Mouse (Mus musculus) layer of hippocampus, adult 6 months (tissue): ENCODE data around the gene Tmem141. TPM values are rescaled to one million over a fixed set of nuclear protein-coding genes. Genes with fewer than 3 reads are reported as not detected.

Source experiments
- long read RNA-seq, 2 experiments: library from polyadenylated mRNA; unstranded; transcript quantifications; one replicate each; pipeline ENCODE4 v2.0.0; 2019 to 2020
- polyA plus RNA-seq: library from polyadenylated mRNA; unstranded; fragments of <200 nt; fragmentation: Nextera tagmentation; gene quantifications from 2 replicates; pipeline ENCODE4 v1.2.3, GENCODE M21; 2021

The Tmem141 gene
- polyA plus RNA-seq = 44.7 and 48.2 TPM in 2 replicates
- long read RNA-seq, experiment 1, transcript Tmem141-206 (4 exons, 975 nt) = major isoform, 21 of 42 reads
- long read RNA-seq, experiment 1, transcript Tmem141-202 (4 exons, 583 nt) = minor isoform, 8 of 42 reads
- long read RNA-seq, experiment 1, transcript Tmem141-205 (5 exons, 795 nt) = minor isoform, 9 of 42 reads
- long read RNA-seq, experiment 1, partial matches to known transcripts = 1 of 42 reads
- long read RNA-seq, experiment 1, other reads (novel, unspliced or antisense) = 3 of 42 reads
- long read RNA-seq, experiment 2, transcript Tmem141-202 (4 exons, 583 nt) = minor isoform, 5 of 20 reads
- long read RNA-seq, experiment 2, transcript Tmem141-206 (4 exons, 975 nt) = major isoform, 9 of 20 reads
- long read RNA-seq, experiment 2, partial matches to known transcripts = 1 of 20 reads
- long read RNA-seq, experiment 2, other reads (novel, unspliced or antisense) = 4 of 20 reads

DNA sequence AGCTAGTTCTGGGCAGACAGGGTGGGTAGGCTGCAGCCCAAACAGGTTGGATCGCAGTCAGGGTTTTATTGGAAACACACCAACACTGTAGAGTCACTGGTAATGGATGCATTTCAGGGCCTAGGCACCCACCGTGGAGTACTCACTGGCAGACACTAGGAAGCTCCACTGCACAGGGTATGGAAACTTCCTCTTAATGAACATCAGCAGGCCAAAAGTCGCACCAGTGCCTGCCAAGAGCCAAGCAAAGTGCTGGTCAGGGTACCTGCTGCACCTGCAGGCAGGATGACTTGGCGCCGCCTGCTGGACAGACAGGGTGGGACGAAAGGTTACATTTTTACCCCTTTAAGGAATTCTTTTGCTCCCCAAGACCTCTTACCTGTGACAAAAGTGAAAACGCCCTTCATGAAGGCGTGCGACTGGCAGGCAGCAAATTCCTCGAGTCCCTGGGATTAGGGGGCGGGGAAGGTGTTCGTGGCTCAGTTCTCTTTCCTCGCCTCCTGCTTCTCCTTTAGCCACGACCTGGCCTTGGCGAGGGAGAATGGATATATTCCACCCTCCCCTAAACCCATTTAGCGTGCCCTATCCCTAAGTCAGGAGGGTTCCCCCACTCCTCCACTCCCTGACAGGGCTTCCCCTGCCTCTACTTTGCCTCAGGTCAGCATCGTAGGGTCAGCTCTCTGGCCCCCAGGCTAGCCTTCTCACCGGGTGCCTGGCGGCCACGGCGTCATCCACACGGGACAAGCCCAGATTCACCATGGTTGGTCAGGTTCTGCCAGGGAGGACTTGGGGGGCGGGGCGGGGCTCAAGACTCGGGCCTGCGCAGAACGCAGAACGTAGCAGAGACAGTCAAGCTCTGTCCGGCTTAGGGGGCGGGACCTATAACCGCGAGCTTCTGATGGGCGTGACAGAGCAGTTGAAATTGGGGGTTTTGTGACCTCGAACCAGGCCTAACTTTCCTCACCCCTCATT is at the start of gene Tmem141:
TSS of gene Tmem141 (minus strand) at position 777 of the 972 bp plus-strand sequence.

DNA sequence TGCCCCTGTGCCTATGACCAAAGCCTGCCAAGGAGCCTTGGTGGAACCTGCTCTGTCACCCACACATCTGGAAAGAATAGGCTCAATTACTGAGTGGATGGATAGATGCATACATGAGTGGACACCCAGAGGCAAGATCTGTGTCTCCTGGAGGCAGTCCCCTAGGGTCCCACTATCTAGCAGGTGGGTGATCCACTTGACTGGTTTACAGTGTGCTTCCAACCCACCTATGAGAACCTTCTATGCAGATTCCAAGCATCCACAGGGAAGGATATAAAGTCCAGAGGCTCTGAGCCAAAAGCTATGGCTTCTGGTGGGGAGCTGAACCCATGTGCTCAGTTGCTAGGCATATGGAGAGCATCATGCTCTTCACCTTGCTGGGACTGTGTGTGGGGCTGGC is 35.8 kb upstream of the Tmem141 start, which contains the start of gene Lcn5:
TSS of gene Lcn5 (plus strand) at position 301 of the 400 bp plus-strand sequence.

DNA sequence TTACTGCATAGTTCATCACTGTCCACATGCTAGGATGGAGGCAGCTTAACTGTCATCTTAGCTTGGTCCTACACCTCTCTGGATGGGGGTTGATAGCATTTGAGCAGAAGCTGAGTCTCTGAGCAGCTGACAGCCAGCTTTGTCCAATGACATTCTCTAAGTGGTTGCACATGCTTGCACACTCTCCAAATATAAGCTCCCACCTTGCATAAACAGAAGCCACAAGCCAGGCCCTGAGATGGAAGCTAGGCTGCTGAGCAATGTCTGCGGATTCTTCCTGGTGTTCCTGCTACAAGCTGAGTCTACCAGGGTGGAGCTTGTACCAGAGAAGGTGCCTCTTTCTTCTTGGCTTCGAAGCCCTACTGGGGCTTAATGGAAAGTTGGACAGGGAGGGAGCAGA is 31.1 kb upstream of the Tmem141 start, which contains the start of gene Lcn8:
TSS of gene Lcn8 (plus strand) at position 219 of the 400 bp plus-strand sequence.

DNA sequence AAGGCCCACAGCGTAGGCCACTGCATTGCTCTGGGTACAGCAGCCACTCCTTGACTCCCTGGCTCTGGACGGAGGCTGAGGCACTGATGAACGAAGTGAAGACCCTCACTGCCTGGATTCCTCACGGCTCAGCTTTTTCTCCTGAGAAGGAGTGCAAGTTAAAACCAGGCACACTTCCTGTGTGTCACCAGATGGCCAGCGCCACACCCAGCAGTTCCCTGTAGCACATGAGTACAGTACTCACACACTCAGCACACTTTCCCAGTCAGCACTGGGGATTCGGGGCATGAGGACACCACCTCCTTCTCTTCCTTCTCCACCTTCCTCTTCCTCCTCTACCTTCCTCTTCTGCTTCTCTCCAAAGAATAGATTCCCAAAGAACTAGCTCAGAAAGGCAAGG is 6.0 kb upstream of the Tmem141 start, which contains the start of gene Fcna:
TSS of gene Fcna (minus strand) at position 220 of the 400 bp plus-strand sequence.

DNA sequence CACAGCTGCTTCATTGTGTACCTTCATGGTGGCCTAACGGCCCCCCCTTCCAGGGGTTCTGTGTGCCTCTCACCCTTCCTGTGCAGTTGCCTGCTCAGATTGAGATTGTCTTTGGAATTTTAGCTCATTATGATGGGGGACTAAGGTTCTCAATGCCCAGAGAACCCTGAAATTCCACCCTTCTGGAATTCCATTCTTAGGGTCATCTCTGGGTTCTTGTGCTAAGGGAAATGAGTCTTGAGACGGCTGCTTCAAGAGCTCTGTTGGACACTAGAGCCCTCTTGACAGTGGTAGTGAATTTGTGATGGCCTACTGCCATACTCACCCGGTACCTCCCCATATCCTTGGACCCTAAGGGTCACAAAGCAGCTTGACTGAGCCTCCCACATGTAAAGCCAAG is 4.2 kb downstream of the Tmem141 start, which contains the start of gene Ccdc183:
TSS of gene Ccdc183 (minus strand) at position 101 of the 400 bp plus-strand sequence.

DNA sequence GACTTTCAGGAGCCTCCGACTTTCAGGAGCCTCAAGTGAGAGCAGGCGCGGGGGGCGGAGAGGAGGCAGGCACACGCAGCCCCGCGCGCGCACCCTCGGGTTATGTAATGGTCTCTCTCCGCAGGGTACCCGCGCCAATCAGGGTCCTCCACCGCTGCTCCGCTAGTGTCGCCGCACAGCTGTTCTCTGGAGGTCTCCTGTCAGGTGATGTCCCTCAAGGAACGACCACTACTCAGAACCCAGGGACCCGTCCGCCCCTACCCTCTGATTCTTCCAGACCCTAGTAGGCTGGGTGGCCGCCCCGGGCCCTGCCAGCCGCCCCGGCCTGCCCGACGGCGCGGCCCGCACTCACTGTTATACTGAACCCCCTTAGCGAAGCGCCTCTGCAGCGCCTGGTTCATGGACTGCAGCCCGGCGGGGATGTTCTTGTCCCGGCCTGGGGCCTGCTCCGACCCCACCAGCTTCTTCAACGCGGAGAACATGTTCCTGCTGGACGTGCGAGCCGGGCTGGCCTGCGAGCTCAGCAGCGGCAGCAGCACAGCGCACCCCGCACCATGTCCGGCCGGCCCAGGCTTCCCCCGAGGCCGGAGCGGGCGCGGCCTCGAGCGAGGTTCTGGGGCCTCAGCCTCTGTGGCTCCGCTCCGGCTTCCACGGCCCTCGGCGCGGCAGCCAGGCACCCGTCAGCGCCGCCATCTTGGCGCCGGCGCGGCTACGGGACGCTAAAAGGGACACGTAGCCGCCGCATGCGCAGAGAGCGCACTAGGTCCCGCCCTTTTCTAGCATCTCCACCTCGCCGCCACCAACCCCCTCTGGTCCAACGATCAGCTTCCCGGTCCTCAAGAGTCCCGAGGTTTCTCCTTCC is 13.8 kb downstream of the Tmem141 start, which contains the start of gene Rabl6:
TSS of gene Rabl6 (minus strand) at position 761 of the 862 bp plus-strand sequence.

DNA sequence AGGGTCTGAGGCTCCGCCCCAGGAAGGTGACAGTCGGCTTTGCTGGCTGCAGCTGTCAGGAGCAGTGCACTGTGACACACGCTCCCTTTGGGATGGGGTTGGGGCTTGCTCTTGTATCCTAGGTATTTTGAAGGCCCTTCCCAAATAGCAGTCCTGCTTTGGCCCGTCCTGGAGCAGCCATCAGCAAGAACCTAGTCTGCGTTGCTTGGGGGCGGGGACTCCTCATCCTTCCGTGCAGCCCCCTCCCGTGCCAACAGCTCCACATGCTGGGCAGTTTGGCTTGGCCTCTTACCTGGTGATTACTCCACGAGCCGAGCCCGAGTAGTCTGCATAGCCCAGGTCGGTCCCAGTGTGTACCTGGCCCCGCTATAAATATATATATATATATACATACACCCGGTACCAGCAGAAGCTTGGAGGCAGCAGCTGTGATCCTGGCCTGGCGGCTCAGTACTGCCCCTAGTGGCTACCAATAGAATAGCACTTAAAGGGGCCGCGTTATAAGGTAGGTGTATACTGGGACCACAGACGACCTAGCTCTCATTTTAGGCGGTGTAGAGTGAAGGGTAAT is 40.4 kb downstream of the Tmem141 start, which contains the start of gene Ajm1:
TSS of gene Ajm1 (minus strand) at position 464 of the 571 bp plus-strand sequence.

DNA sequence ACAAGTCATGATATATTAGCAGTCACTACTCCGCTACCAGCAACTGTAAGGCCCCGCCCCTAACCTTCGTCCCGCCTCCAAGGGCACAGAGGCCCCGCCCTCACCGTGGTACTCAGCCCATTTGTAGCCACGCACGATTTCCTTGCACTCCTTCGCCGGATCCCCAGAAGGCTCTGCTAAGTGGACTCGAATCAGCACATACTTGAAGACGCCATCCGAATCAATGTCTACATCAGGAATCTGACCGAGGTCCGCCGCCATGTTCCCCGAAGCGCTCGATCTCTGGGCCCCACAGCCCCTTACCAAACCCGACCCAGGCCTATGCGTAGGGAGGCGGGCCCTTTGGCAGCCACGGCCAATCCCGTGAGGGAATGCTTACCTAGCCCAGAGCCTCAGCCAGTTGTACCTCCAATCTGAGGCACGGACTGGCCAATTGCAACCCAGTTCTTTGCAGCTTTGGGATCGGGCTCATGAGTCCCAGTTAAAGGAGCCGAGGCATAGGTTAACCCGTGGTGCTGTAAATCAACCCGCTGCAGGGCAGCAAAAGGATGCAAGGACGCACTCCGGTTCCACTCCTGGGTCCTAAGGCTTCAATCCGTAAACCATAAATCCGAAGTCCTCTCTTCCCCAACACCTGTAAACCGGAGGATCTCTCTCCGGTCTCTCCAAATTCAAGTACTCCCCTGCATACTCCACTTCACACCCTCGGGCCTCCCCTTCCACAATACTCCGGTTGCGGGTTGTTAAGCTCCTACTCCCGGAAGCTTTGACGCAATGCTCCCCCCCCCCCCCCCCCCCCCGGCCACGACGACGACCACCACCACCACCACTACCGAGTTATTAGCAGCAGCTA is 47.0 kb downstream of the Tmem141 start, which contains the start of the genes Mamdc4 and Phpt1:
TSS of gene Mamdc4 (minus strand) at position 267 of the 853 bp plus-strand sequence.
TSS of gene Phpt1 (minus strand) at position 646 of the 853 bp plus-strand sequence.

Other genes with a start within 250 kb of the Tmem141 start
- 2.3 and 2.4 TPM in 2 replicates for gene Sapcd2, start 249.7 kb downstream of the Tmem141 start, polyA plus RNA-seq
- 21.4 and 46.8 TPM in 2 replicates for gene Entpd2, start 226.1 kb downstream of the Tmem141 start, polyA plus RNA-seq
- gene Npdc1, start 222.7 kb downstream of the Tmem141 start, polyA plus RNA-seq = 292 and 359 TPM in 2 replicates
- 0.06 and 0.20 TPM in 2 replicates for gene Fut7, start 198.7 kb downstream of the Tmem141 start, polyA plus RNA-seq
- gene Abca2, start 193.3 kb downstream of the Tmem141 start, polyA plus RNA-seq = 33.0 and 34.1 TPM in 2 replicates
- 0.70 and 9.1 TPM in 2 replicates for gene Clic3, start 165.2 kb downstream of the Tmem141 start, polyA plus RNA-seq
- 111 and 116 TPM in 2 replicates for gene Paxx, start 160.9 kb downstream of the Tmem141 start, polyA plus RNA-seq
- 2,394 and 5,724 TPM in 2 replicates for gene Ptgds, start 152.0 kb downstream of the Tmem141 start, polyA plus RNA-seq
- not detected in 2 replicates for gene Lcn12, start 128.1 kb downstream of the Tmem141 start, polyA plus RNA-seq
- gene Fbxw5, start 121.3 kb downstream of the Tmem141 start, polyA plus RNA-seq = 124 and 134 TPM in 2 replicates
- 1.8 and 2.0 TPM in 2 replicates for gene C8g, start 120.3 kb downstream of the Tmem141 start, polyA plus RNA-seq
- gene Traf2, start 75.1 kb downstream of the Tmem141 start, polyA plus RNA-seq = 9.9 and 10.3 TPM in 2 replicates
- gene Edf1, start 64.2 kb downstream of the Tmem141 start, polyA plus RNA-seq = 801 and 843 TPM in 2 replicates
- gene Mamdc4, start 47.2 kb downstream of the Tmem141 start, polyA plus RNA-seq = 25.8 and 27.1 TPM in 2 replicates
- gene Phpt1, start 46.8 kb downstream of the Tmem141 start, polyA plus RNA-seq = 151 and 165 TPM in 2 replicates
- 13.5 and 18.7 TPM in 2 replicates for gene Ajm1, start 40.2 kb downstream of the Tmem141 start, polyA plus RNA-seq
- 58.2 and 69.1 TPM in 2 replicates for gene Rabl6, start 13.5 kb downstream of the Tmem141 start, polyA plus RNA-seq
- 0.83 and 1.1 TPM in 2 replicates for gene Ccdc183, start 4.3 kb downstream of the Tmem141 start, polyA plus RNA-seq
- gene Fcna, start 6.0 kb upstream of the Tmem141 start, polyA plus RNA-seq = 0.33 and 0.40 TPM in 2 replicates
- gene Lcn8, start 31.1 kb upstream of the Tmem141 start, polyA plus RNA-seq = not detected in 2 replicates
- not detected in 2 replicates for gene Lcn5, start 35.9 kb upstream of the Tmem141 start, polyA plus RNA-seq
- not detected in 2 replicates for gene Lcn6, start 54.8 kb upstream of the Tmem141 start, polyA plus RNA-seq
- gene Lcn10, start 60.7 kb upstream of the Tmem141 start, polyA plus RNA-seq = not detected in 2 replicates
- gene Obp2a, start 78.0 kb upstream of the Tmem141 start, polyA plus RNA-seq = not detected in 2 replicates
- 212 and 245 TPM in 2 replicates for gene Bmyc, start 84.7 kb upstream of the Tmem141 start, polyA plus RNA-seq
- gene Obp2b, start 115.0 kb upstream of the Tmem141 start, polyA plus RNA-seq = not detected in 2 replicates
- gene Lcn3, start 143.6 kb upstream of the Tmem141 start, polyA plus RNA-seq = not detected in 2 replicates
- not detected in 2 replicates for gene Lcn11, start 155.0 kb upstream of the Tmem141 start, polyA plus RNA-seq
- not detected in 2 replicates for gene Gm13539, start 160.3 kb upstream of the Tmem141 start, polyA plus RNA-seq
- not detected in 2 replicates for gene Glt6d1, start 193.8 kb upstream of the Tmem141 start, polyA plus RNA-seq
- not detected in 2 replicates for gene Lcn9, start 201.1 kb upstream of the Tmem141 start, polyA plus RNA-seq
- gene Sohlh1, start 225.2 kb upstream of the Tmem141 start, polyA plus RNA-seq = 0.10 TPM in 1 of 2 replicates, not detected in the other
- gene Kcnt1, start 241.7 kb upstream of the Tmem141 start, polyA plus RNA-seq = 6.0 and 6.2 TPM in 2 replicates